Mouse (Mus musculus) stomach, postnatal 0 days (tissue): ENCODE results near the gene Tmem205. TPM values are rescaled to one million over a fixed set of nuclear protein-coding genes. Genes with fewer than 3 reads are reported as not detected.

Source experiments
- ATAC-seq: fragments of 200-750 bp; cut with Nextera tagmentation; 2 replicates; pipeline ENCODE4 v1.8.0; 2017; ENCODE audit not compliant: low FRiP score, low TSS enrichment
- DNase-seq: peaks from one replicate; pipeline ENCODE4 v3.0.0-alpha.2; 2016; ENCODE audit warnings: low spot score
- H3K27ac ChIP-seq: fragments of 300-500 bp; sonication (generic); replicated peaks from 2 replicates; pipeline ENCODE4 v1.5.1; 2014; ENCODE audit warnings: mild to moderate bottlenecking, control low read depth
- H3K27me3 ChIP-seq: fragments of 300-500 bp; sonication (generic); 2 replicates; pipeline ENCODE4 v1.6.1; 2014; ENCODE audit warnings: low read length; ENCODE audit not compliant: control insufficient read depth, insufficient read depth
- H3K36me3 ChIP-seq: fragments of 300-500 bp; sonication (generic); 2 replicates; pipeline ENCODE4 v1.6.1; 2014; ENCODE audit warnings: low read length, mixed read lengths; ENCODE audit not compliant: control insufficient read depth, insufficient read depth
- H3K4me1 ChIP-seq: fragments of 300-500 bp; sonication (generic); replicated peaks from 2 replicates; pipeline ENCODE4 v1.6.1; 2014; ENCODE audit warnings: antibody characterized with exemption; ENCODE audit not compliant: control insufficient read depth, insufficient read depth
- H3K4me2 ChIP-seq: fragments of 300-500 bp; sonication (generic); replicated peaks from 2 replicates; pipeline ENCODE4 v1.6.1; 2014; ENCODE audit warnings: low read depth, mild to moderate bottlenecking, control low read depth, moderate library complexity
- H3K4me3 ChIP-seq: fragments of 300-500 bp; sonication (generic); 2 replicates; pipeline ENCODE4 v1.5.1; 2014; ENCODE audit warnings: low read depth, low read length, control low read depth
- H3K9ac ChIP-seq: fragments of 300-500 bp; sonication (generic); 2 replicates; pipeline ENCODE4 v1.6.1; 2014; ENCODE audit warnings: mild to moderate bottlenecking, low read length, control low read depth, mixed read lengths
- H3K9me3 ChIP-seq: fragments of 300-500 bp; sonication (generic); 2 replicates; pipeline ENCODE4 v1.6.1; 2016; ENCODE audit warnings: low read length; ENCODE audit not compliant: control insufficient read depth
- CTCF ChIP-seq: IDR thresholded peaks from 2 replicates; pipeline ENCODE4 v1.5.1; 2016; ENCODE audit warnings: antibody characterized with exemption, low read depth, mild to moderate bottlenecking, moderate library complexity
- EP300 ChIP-seq: optimal IDR thresholded peaks from 2 replicates; pipeline ENCODE3; 2016; ENCODE audit warnings: antibody characterized with exemption
- WGBS: fragments of 180-500 bp; shearing (Covaris S2); extraction: QIAGEN DNeasy Blood & Tissue Kit; methylation state at CpG from one replicate; pipeline ENCODE4 v1.1.7; 2014; 5-methylcytosine and 5-hydroxymethylcytosine counted together
- polyA plus RNA-seq: library from polyadenylated mRNA; unstranded; fragments of >200 nt; fragmentation: Nextera tagmentation; extraction: Ambion mirVana; gene quantifications from 2 replicates; pipeline ENCODE4 v1.2.1, GENCODE M21; 2015

The Tmem205 gene
- polyA plus RNA-seq, 1 experiment from 2014 or later: 95.0 TPM

- H3K4me2 ChIP-seq: no peak overlapping the region
- H3K36me3 ChIP-seq: no peaks in the 10 kb centered on the region
- DNase-seq (no peak), ATAC-seq (no peak)
- H3K27me3 ChIP-seq: no peaks in the 10 kb centered on the region
- no peak overlapping the region for H3K27ac ChIP-seq
- TF ChIP-seq CTCF (no peak), EP300 (no peak)
- H3K4me3 ChIP-seq: no peak overlapping the region
- no peaks in the 10 kb centered on the region for H3K9me3 ChIP-seq
- no peaks in the 10 kb centered on the region for H3K4me1 ChIP-seq
- no peak overlapping the region for H3K9ac ChIP-seq
- WGBS: 43% methylated on average over 12 of the region's 12 CpGs
Measured at GRCm38 (mm10) chr9:21943638-21944037, 16.3 kb upstream of the Tmem205 start.

GRCm38 (mm10) chr9:21943046-21943445, 15.7 kb upstream of the Tmem205 start:
- H3K4me3 ChIP-seq: no peak overlapping the region
- H3K9me3 ChIP-seq: no peaks in the 10 kb centered on the region
- H3K4me2 ChIP-seq: no peak overlapping the region
- no peak overlapping the region for H3K9ac ChIP-seq
- no peaks in the 10 kb centered on the region for H3K36me3 ChIP-seq
- no peaks in the 10 kb centered on the region for H3K4me1 ChIP-seq
- no peaks in the 10 kb centered on the region for H3K27me3 ChIP-seq
- no peak overlapping the region for H3K27ac ChIP-seq
- WGBS: 67% methylated on average over 11 of the region's 12 CpGs
- TF ChIP-seq CTCF: no peak
- TF ChIP-seq EP300: no peak
- ATAC-seq: no peak
- DNase-seq: no peak

- no peak overlapping the region for H3K27ac ChIP-seq
- no peaks in the 10 kb centered on the region for H3K9me3 ChIP-seq
- 0 out of 2 replicates have a peak, but pooled peaks cover 2% of the 10 kb centered on the region for H3K4me1 ChIP-seq
- WGBS: 82% methylated on average over 4 of the region's 4 CpGs
- no peak overlapping the region for H3K4me3 ChIP-seq
- no peak for TF ChIP-seq CTCF
- TF ChIP-seq EP300: no peak
- H3K4me2 ChIP-seq: no peak overlapping the region
- H3K9ac ChIP-seq: no peak overlapping the region
- no peaks in the 10 kb centered on the region for H3K27me3 ChIP-seq
- no peaks in the 10 kb centered on the region for H3K36me3 ChIP-seq
- DNase-seq (no peak), ATAC-seq (no peak)
Measured at GRCm38 (mm10) chr9:21938234-21938855, 11.0 kb upstream of the Tmem205 start.

GRCm38 (mm10) chr9:21937711-21938175, 10.4 kb upstream of the Tmem205 start:
- DNase-seq (no peak), ATAC-seq (no peak)
- H3K27ac ChIP-seq: no peak overlapping the region
- H3K4me2 ChIP-seq: no peak overlapping the region
- no peak overlapping the region for H3K9ac ChIP-seq
- no peak overlapping the region for H3K4me3 ChIP-seq
- H3K36me3 ChIP-seq: no peaks in the 10 kb centered on the region
- 0 out of 2 replicates have a peak, but pooled peaks cover 2% of the 10 kb centered on the region for H3K4me1 ChIP-seq
- 78% methylated on average over 4 of the region's 4 CpGs for WGBS
- no peaks in the 10 kb centered on the region for H3K27me3 ChIP-seq
- H3K9me3 ChIP-seq: no peaks in the 10 kb centered on the region
- TF ChIP-seq CTCF: no peak
- no peak for TF ChIP-seq EP300

- DNase-seq: peak; percentile 98
- Histone ChIP-seq H3K4me1 (0 out of 2 replicates have a peak, but pooled peaks cover 2% of the 10 kb centered on the region), H3K27ac (no peak within 1 kb of the TSS), H3K4me2 (peak within 1 kb of the TSS; percentile 58), H3K9me3 (no peaks in the 10 kb centered on the region), H3K36me3 (no peaks in the 10 kb centered on the region), H3K27me3 (no peaks in the 10 kb centered on the region), H3K9ac (peak within 1 kb of the TSS; percentile 59), H3K4me3 (peak within 1 kb of the TSS; percentile 40)
- 1% methylated on average over 39 of the region's 43 CpGs for WGBS
- TF ChIP-seq CTCF (peak; percentile 25; the same call in 1 of the 2 replicates), EP300 (no peak)
- ATAC-seq: peak; percentile 98
Measured at GRCm38 (mm10) chr9:21936692-21937570, 9.6 kb upstream of the Tmem205 start, which contains the start of gene Plppr2. Gene Plppr2, plus strand, starts transcription at chr9:21937033.
